Mouse (Mus musculus) cerebellum, postnatal 4 days (tissue): ENCODE measurements around the gene B4galnt2.
"Not testable (repeated sequence)": the region's sequence is repeated elsewhere in the genome, so short reads cannot be mapped to it uniquely, and the experiment has no call there.

Experiments
- DNase-seq, 2 experiments: peaks; one replicate each; pipeline ENCODE4 v3.0.0; 2022; ENCODE audit warnings: low spot score in 2 of 2, mixed read lengths in 1 of 2

B4galnt2 gene

DNA sequence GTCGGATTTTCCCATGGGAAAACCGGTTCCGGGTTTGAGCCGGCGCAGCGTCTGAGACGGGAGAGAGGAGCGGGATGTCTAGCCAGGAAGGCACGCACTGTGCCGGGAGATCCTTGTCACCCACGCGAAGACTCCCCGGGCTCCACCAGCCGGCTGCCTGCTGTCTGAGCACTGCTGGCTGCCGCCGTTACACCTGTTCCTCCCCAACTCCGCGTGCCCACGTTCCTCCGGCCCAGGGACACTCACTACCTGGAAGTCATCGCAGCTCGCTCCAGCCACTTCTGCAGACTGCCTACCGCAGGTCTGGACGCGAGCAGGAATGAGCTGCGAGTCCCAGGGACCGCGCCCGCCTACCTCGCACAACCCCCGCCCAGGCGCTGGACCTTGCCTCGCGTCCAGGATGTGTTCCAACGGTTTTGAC, at the start of gene B4galnt2:
B4galnt2 (minus strand) TSS at position 321 of the 421 bp plus-strand sequence.
- no peak for DNase-seq

DNA sequence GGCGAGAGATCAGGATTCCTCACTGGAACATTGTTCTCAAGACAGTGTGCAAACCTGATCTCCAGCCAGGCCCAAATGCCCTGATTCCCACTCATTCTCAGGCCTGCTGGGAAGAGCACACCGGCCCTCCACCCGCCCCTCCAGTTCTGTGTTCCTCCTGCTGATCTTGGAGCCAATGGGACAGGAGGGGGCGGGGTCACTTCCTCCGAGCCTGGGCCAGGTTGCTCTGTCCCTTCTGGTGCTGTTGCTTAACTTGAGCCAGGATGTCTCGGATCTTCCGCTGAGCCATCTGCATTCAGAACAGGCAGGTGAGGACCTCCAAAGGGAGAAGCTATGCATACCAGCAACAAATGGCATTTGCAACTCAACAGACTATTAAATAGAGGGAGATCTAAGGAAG, 48.6 kb upstream of the B4galnt2 start:
- DNase-seq = no peak

DNA sequence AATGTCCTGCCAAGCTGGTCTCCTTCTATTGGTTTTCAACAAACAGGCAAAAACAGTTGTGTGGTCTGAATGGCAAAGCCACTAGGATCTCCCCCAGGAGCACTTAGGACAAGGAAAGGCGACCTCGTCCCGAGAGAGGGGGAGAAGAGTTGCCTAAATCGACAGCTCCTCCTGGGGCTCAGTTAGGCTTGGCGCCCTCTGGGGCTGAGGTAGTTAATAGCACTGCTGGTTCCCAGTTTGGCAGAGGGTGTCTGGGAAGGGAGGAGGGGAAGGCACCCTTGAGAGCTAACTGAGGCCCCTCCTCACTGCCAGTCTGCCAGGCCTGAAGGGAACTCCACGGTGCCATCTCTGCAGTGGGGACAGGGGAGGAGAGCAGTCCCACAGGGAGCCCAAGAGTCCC, 44.5 kb upstream of the B4galnt2 start:
- DNase-seq = no peak

DNA sequence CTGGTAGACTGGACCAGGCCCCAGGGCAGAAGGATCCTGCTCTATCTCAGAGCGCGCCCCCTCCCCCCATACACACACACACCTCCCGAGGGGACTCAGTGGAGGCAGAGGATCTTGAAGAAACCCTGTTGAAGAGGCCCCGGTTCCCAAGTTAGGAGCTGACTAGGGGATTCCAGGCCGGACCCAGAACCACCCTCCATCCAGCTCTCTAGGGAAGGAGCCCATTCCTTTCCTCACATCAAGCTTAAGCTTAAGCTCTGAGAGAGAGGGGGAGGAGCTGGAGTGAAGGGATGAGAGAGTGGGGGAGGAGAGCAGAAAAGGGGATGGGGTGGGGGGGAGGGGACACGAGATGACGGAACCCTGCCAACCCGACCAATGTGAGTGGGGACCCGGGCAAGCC, 43.6 kb upstream of the B4galnt2 start:
- DNase-seq = no peak

DNA sequence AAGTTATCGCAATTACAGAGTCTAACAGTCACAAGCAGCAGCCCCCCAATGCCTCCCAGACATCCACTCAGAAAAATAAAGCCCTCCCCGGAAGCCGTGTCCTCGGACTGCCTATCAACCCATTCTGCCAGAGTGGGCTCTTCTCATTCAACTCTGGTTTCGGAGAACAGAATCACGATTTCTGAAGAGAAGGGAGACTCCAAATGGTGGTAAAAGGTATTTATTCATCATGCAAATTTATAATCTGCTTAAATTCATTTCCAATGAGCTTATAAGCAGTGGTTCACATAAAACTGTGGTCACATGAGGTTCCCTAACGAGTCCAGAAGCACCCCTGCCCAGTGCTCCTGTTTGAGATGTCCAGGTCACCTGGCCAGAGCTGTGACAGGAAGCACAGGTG, 42.7 kb upstream of the B4galnt2 start:
- DNase-seq = no peak

DNA sequence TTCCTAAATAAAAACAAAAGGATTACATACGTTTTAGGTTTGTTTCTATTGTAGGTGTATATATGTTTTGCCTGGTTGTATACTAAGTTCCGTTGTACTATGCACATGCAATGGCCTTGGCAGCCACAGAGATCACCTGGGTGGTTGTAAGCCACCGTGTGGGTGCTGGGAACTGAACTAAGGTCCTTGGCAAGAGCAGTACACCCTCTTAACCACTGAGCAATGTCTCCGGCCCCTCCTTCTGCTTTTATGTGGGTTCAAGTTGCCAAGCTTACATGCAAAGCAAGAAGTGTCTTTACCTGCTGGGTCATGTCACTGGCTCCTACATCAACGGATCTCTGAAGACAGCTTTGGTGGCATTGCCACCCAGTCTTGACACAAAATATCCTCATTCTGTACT, 38.6 kb upstream of the B4galnt2 start:
- no peak for DNase-seq

DNA sequence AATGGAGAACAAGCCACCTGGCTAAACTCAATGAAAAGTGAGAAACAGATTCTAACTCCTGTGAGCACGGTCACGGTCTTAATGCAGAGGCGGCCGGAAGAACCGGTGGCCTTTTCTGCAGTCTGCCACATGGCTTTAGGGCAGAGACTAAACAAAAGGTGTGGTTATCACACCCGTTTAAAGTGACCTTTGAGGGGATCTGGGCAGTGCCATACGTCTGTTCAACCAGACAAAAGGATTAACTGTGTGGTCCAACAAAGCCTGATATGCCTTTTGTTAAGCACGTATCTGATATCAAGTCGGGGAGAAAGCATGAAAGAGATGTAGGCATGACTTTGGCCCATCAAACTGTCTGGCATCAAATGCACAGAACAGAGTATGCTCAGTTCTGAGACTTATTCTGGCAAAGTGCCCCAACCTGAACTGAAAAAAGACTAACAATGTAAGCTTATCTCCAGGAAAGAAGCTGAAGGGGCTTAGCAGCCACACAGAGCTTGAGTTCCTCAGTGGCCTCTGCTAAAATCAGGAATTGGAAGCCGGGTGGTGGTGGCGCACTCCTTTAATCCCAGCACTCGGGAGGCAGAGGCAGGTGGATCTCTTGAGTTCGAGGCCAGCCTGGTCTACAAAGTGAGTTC, 31.3 kb upstream of the B4galnt2 start:
- DNase-seq = no peak

DNA sequence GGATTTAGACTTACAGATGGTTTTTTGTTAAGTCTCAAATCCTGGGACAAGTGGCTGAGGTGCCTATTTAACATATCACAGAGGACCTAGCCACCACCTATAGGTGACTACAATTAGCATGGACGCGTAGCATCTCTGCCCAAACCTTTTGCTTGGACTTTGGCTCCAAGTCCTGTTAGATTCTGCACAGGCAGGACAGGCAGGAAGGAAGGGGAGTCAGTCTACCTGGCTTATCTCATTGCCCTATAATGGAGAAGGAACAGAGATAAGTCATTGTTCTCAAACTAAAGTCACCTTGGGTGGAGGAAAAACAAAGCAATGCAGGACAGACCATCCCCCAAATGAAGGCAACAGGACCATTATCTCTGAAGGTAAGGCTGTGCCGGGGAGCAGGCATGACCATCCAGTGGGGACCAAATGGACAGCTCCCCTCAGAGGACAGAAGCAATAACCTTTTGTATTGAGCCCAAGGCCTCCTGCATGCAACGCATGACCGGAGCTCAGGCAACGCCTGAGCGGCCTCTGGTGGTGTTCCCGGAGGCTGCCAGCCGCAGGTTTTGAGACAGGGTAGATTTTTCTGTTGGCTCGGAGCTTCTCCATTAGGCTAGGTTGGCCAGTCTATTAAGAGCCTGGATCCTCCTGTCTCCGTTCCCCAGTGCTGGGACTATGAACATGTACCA, 25.3 kb upstream of the B4galnt2 start:
- no peak for DNase-seq

DNA sequence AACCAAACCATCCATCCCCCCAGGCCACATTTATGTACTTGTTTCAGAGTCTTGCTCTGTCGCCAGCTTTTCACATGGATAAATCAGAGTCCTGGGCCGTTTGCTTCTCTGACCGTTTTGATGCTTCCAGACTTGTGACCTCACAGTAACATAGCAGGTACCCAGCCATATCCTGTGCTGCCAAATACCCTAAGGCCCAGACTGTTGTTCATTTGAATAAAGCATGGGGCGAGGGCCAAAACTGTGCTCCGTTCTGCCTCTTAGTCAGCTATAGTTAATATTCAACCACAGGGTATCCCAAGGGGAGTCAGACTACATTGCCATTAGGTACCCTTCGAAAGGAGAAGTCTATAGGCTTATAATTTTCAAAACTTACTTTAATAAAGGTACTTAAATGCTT, 21.7 kb upstream of the B4galnt2 start:
- DNase-seq = no peak

DNA sequence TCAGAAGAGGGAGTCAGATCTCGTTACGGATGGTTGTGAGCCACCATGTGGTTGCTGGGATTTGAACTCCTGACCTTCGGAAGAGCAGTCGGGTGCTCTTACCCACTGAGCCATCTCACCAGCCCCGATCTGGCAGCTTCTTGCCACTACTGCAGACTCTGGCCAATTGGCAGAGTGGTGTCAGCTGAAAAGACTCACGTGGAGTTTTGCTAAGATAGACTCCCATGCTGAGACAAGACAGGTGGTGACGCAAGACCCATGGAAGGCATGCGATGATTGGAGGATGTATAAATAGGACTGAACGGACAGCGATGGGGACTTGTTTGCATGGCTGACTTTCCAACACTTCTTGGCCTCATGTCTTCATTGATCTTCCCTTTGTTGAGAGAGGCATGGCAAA, 17.5 kb upstream of the B4galnt2 start:
- not testable (repeated sequence) for DNase-seq

DNA sequence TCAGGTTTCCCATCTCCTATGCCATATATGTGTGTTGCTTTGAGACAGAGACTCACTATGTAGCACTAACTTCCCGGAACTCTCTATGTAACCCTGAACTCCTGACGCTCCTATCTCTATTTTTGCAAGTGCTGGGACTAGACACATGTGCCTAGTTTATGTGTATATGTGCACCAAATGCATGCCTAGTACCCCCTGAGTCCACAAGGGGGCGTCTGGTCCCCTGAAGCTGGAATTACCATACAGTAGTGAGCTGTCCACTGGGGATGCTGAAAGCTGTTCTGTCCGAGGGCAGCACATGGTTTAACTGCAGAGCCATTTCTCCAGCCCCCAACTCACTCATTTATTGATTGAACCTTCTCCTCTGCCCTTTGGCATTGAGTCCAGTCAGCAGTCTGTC, 11.7 kb upstream of the B4galnt2 start:
- no peak for DNase-seq

DNA sequence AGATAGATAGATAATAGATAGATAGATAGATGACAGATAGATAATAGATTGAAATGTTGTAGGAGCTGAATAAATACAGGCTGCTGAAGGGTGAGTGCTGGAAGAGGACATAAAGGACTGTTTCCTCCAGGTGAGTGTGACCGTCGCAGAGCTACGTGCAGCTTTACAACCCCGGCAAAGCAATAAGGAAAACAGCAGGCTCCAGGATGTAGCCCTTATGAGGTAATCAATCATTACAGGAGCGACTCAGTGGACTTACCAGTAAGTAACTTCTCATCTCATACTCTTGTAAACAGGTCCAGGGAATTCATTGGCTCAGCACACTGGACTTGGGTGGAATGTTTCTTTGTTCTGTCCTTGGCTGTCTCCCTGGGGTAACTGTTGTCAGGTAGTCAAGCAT, 11.3 kb upstream of the B4galnt2 start:
- DNase-seq = no peak

DNA sequence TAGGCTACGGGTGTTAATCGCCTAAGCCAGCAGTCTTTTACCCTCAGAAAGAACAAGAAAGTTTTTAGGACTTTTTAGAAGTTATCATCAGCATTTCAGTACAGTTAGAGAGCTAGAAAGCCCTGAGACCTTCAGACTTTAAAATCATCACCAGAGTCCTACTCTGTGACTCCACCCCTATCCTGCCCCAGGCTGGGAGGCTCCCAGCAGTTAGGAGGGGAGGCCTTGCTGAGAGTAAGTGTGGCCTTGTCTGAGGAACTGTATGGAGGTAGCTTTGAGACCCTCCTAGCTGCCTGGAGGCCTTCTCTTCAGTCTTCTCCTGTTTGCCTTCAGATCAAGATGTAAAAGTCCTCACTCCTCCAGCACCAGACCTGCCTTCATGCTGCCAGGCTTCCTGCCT, 9.5 kb upstream of the B4galnt2 start:
- no peak for DNase-seq

DNA sequence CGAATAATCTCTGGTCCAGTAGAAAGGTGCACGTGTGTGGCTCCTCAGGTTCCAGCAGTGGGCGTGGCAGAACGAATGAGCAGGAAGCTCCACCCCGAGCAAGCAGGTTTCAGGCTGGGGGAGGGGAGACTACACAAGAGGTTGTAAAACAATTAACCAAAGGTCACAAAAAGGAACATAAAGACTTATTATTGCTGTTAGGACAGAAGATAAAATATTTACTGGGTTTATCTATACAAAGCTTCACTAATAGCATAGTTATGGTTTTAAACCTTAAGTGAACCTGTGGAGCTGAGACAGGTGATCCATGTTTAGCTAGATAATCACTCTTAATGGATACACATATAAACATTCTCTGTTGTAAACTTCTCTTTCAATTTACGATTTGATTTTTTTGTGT, 8.8 kb upstream of the B4galnt2 start:
- DNase-seq = not testable (repeated sequence)

DNA sequence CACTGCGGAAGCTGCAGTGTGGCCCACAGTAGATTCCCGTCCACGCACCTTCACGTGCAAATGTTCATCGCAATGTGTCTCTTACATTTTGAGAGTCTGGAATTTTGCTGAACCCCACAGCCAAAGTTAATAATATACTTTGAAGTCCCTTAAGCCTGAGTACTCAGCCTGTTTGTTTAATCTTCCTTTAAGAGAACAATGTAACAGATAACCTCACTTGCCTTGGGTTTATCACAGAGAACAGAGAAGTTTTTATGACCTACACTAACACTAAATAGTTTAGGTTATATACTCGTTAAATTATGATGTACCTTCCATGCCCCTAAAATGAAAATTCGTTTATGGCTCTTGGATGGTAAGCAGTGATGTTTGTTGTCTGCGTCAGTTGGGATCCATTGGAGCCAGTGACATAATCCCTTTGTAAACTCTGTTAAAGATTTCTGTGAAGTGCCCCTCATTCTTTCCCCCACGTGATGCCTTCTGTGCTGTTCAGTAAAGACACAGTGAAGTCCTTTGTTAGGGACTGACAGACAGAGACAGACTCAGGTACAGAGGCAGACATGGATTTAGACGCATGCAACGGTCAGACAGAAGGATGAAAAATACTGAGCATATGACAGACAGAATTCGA, 7.4 kb upstream of the B4galnt2 start:
- DNase-seq = no peak

DNA sequence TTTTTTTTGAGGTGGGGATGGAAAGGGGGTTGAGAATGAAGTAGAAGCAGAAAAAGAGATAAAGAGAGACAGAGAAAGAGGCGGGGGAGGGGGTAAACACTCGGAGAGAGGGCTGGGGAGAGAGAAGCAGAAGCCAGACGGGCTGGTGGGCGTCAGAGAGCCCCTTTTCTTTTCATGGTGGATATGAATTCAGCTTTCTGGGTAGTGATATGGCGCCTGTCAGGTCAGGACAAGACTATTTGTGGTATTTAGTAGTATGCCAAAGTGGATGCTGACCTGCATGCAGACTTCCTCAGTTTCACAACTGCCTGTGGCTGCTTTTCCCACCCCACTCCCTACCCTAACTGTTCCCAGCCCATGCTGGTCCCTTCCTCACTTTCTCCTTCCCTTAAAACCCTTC, 1.7 kb upstream of the B4galnt2 start:
- no peak for DNase-seq

DNA sequence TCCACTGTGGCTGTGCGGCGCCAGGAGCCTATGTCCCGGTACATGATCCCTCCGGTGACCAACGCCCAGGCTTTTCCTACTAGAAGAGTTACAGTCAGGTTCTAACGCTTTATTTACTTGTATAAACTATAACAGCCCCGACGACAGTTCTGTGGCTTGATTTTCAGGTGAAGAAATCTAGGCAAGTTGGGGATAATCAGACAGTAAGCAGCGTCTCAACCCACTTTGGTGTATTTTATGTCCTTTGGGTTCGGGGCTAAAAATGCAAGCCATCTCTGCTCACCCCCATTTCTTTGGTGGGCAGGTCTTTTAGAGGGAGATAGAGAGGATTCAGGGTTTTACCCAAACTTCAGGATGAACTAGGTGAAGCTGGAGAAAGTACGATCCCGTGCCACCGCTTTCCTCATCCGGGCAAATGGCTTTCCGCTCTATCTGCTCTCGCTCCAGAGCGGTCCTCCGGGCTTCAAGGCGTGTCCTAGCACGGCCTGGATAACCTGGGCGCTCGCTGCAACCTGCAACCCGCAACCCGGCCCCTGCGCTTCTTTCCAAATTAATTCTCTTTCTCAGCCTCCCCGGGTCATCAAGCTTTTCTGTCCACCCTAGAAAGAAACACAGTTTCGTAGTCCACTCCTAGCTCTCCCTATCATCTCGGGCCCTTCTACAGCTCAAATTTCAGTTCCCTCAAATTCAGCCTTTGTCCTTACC, 467 bp upstream of the B4galnt2 start:
- no peak for DNase-seq

DNA sequence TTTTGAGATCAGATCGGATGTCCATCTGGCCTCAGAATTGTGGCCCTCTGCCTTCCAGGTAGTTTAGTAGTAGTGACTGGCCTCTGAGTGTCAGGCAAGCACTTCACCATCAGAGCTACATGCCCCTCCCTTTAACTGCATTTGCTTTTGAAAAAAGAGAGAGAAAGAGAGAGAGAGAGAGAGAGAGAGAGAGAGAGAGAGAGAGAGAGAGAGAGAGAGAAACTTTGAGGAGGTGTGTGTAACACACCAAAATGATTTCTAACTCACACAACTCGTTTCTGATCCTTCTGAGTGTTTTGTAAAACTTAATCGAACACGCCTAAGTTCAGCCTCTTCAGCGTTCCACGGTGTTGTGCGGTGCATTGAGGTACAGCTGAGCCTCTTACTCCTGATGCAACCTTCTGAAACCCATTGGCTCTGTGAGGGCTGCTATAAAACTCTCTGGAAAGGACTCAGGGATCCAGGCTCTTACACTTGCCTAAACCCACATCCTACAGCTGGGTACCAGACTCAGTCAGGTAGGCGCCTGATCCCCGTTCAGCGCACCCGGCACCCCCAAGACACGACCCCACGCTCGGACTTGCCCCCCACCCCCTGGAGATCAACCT, 628 bp downstream of the B4galnt2 start:
- DNase-seq = no peak

DNA sequence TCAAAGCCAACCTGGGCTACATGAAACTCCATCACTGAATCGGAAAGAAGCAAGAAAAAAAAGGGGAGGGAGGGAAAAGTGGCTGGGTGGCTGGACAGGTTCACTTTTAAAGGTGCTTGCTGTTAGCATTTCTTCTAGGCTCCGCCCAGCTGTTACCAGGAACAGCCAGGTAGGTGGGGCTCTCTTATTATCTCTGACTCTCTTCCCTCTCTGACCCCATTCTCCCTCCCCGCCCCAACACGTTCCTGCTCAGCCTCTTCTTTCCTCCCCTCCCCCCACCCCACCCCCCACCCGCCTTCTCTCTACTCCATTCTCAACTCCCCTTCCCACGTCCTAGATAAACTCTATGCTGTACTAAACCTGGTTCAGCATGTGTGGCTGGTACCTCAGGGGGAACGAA, 3.1 kb downstream of the B4galnt2 start:
- no peak for DNase-seq

DNA sequence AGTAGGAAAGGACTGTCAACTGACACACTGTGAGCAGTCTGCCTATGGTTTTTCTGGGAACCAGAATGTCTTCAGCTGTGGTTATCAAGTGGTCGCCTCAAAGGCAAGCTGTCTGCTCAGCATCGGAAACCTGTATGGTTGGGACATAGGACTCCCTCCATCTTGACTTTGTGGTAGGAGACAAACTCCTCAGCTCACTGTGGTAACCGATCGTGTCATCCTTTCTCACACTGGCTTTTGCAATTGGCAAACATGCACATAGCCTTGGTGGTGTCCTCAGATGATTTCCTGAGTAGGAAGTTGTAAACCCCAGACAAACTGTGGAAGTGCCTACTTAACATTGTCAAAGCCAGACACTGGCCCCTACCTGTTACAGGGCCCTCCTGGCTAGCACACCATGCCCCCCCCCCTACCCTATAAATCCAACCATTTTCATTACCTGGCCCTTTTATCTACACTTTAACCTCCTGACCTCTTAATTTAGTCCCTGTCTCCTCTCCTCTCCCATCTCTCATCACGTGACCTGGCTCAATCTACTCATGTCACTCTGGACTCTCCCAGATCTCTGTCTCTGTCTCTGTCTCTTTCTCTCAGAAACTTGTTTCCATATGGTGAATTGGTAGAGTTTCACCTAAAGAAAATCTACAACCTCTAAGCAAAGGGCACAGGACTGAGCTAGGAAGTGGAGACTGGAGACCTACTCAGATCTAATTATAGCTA, 6.7 kb downstream of the B4galnt2 start:
- no peak for DNase-seq

DNA sequence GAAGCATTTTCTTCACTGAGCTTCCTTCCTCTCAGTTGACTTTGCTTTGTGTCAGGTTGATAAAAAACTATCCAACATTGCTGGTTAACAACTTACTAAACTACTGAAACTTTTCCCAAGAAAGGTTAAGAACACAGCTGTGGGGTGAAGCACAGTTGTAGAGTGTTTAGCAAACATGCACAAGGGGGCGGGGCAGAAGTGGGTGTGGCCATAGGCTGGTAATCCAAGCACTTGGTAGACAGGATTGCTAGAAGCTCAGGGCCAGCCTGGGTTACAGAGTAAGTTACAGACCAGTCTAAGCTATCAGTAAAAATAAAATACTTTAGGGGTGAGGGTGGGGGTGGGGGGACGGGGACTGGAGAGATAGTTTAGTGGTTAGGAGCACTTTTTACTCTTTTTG, 10.4 kb downstream of the B4galnt2 start:
- DNase-seq = no peak
